Mouse (Mus musculus) CH12.LX (cell line): ENCODE data around the gene Pah. TPM values are rescaled to one million over a fixed set of nuclear protein-coding genes. Genes with fewer than 3 reads are reported as not detected.

Experiments used
- DNase-seq: peaks from one replicate; pipeline ENCODE4 v3.0.0-alpha.2; 2013; ENCODE audit errors: extremely low read depth
- H3K27ac ChIP-seq: 2 replicates; pipeline ENCODE4 v1.5.1; 2012; ENCODE audit warnings: low read depth, mild to moderate bottlenecking, control low read depth, moderate library complexity; ENCODE audit not compliant: insufficient read depth
- H3K27me3 ChIP-seq: replicated peaks from 2 replicates; pipeline ENCODE3; 2012; ENCODE audit warnings: inconsistent platforms
- H3K36me3 ChIP-seq, 2 experiments: replicated peaks in 1 of 2; 2 replicates each; pipeline versions ENCODE3 to v1.6.1; 2012; ENCODE audit warnings: inconsistent platforms in 1 of 2, low read length in 1 of 2, mild to moderate bottlenecking in 1 of 2, mixed read lengths in 1 of 2, moderate library complexity in 1 of 2; ENCODE audit not compliant: control insufficient read depth in 1 of 2, insufficient read depth in 1 of 2
- H3K4me1 ChIP-seq, 2 experiments: 2 replicates each; pipeline ENCODE4 v1.6.1; 2012; ENCODE audit warnings: inconsistent platforms in 1 of 2, moderate library complexity in 1 of 2; ENCODE audit not compliant: insufficient read depth in 2 of 2, control insufficient read depth in 1 of 2
- H3K4me2 ChIP-seq: 2 replicates; pipeline ENCODE4 v1.6.1; 2012; ENCODE audit warnings: low read depth, mild to moderate bottlenecking, control low read depth; ENCODE audit not compliant: poor library complexity, insufficient read depth, severe bottlenecking
- H3K4me3 ChIP-seq, 3 experiments: fragments of 150-350 bp in 1 of 3; sonication (generic) in 1 of 3; replicated peaks in 1 of 3; 2 replicates each; pipeline versions ENCODE3 to v1.5.1; 2011 to 2012; ENCODE audit warnings: low read depth in 2 of 3, low read length in 2 of 3, mild to moderate bottlenecking in 2 of 3, moderate library complexity in 2 of 3, control low read depth in 1 of 3, improper control_type of control experiment in 1 of 3, inconsistent platforms in 1 of 3, mixed read lengths in 1 of 3; ENCODE audit not compliant: poor library complexity in 1 of 3
- H3K79me2 ChIP-seq: replicated peaks from 2 replicates; pipeline ENCODE4 v1.6.1; 2012; ENCODE audit warnings: mild to moderate bottlenecking, moderate library complexity; ENCODE audit not compliant: control insufficient read depth, poor library complexity, insufficient read depth, severe bottlenecking; ENCODE audit errors: extremely low read depth
- H3K9ac ChIP-seq: 2 replicates; pipeline ENCODE4 v1.6.1; 2012; ENCODE audit warnings: low read depth, mild to moderate bottlenecking, control low read depth, moderate library complexity; ENCODE audit not compliant: insufficient read depth
- H3K9me3 ChIP-seq: replicated peaks from 2 replicates; pipeline ENCODE3; 2012; ENCODE audit warnings: low read length, inconsistent platforms, mixed read lengths
- EP300 ChIP-seq: IDR thresholded peaks from 2 replicates; pipeline ENCODE4 v1.6.1; 2011; ENCODE audit warnings: low read length, improper control_type of control experiment
- ETS1 ChIP-seq: conservative IDR thresholded peaks from 2 replicates; pipeline ENCODE4 v1.6.1; 2012; ENCODE audit warnings: low read depth, mild to moderate bottlenecking, inconsistent platforms, low read length, improper control_type of control experiment, moderate library complexity
- HCFC1 ChIP-seq: IDR thresholded peaks from 2 replicates; pipeline ENCODE4 v1.6.1; 2012; ENCODE audit warnings: low read depth, mild to moderate bottlenecking, inconsistent platforms, low read length, improper control_type of control experiment
- IRF4 ChIP-seq: IDR thresholded peaks from 2 replicates; pipeline ENCODE4 v1.6.1; 2014; ENCODE audit warnings: low read depth, mild to moderate bottlenecking, inconsistent platforms, low read length, improper control_type of control experiment
- MAX ChIP-seq: IDR thresholded peaks from 2 replicates; pipeline ENCODE4 v1.6.1; 2011; ENCODE audit warnings: low read length, improper control_type of control experiment
- MAZ ChIP-seq: IDR thresholded peaks from 2 replicates; pipeline ENCODE4 v1.6.1; 2012; ENCODE audit warnings: low read depth, mild to moderate bottlenecking, inconsistent platforms, low read length, improper control_type of control experiment, moderate library complexity
- MYC ChIP-seq: IDR thresholded peaks from 2 replicates; pipeline ENCODE4 v1.6.1; 2011; ENCODE audit warnings: low read depth, mild to moderate bottlenecking, improper control_type of control experiment, low read length
- NELFE ChIP-seq: IDR thresholded peaks from 2 replicates; pipeline ENCODE4 v1.6.1; 2011; ENCODE audit warnings: low read depth, low read length, improper control_type of control experiment
- NRF1 ChIP-seq: IDR thresholded peaks from 2 replicates; pipeline ENCODE4 v1.6.1; 2014; ENCODE audit warnings: low read depth, mild to moderate bottlenecking, inconsistent platforms, low read length, improper control_type of control experiment, moderate library complexity
- POLR2A ChIP-seq: IDR thresholded peaks from 2 replicates; pipeline ENCODE4 v1.6.1; 2011; ENCODE audit warnings: low read depth, mild to moderate bottlenecking, improper control_type of control experiment, low read length
- RCOR1 ChIP-seq: conservative IDR thresholded peaks from 2 replicates; pipeline ENCODE4 v1.6.1; 2012; ENCODE audit warnings: low read depth, mild to moderate bottlenecking, inconsistent platforms, low read length, improper control_type of control experiment
- SIN3A ChIP-seq: IDR thresholded peaks from 2 replicates; pipeline ENCODE4 v1.6.1; 2012; ENCODE audit warnings: low read length, improper control_type of control experiment, inconsistent platforms
- SMC3 ChIP-seq: IDR thresholded peaks from 2 replicates; pipeline ENCODE4 v1.6.1; 2011; ENCODE audit warnings: low read depth, low read length, improper control_type of control experiment
- TCF12 ChIP-seq: IDR thresholded peaks from 2 replicates; pipeline ENCODE4 v1.6.1; 2014; ENCODE audit warnings: low read depth, mild to moderate bottlenecking, inconsistent platforms, low read length, improper control_type of control experiment
- USF2 ChIP-seq: conservative IDR thresholded peaks from 2 replicates; pipeline ENCODE4 v1.6.1; 2011; ENCODE audit warnings: low read depth, low read length, improper control_type of control experiment
- dilution Hi-C: fragments of 300-500 bp; cut with MboI; formaldehyde crosslinking; loops from 2 replicates; pipeline ENCODE4 v1.14.3; 2020; ENCODE audit warnings: low sequenced_read_pairs; ENCODE audit not compliant: extremely low pct_unique_long_range_greater_than_20kb, extremely low pct_ligation_motif_present
- in situ Hi-C: fragments of 300-500 bp; cut with MboI; formaldehyde crosslinking; loops from 3 replicates; pipeline ENCODE4 v1.14.3; 2019; ENCODE audit warnings: low sequenced_read_pairs, low pct_ligation_motif_present, low pct_unique_long_range_greater_than_20kb, mixed read lengths
- polyA plus RNA-seq: library from polyadenylated mRNA; unstranded; fragments of >175 nt; gene quantifications from 2 replicates; pipeline ENCODE4 v1.2.1, GENCODE M21; 2012; ENCODE audit warnings: low read depth; ENCODE audit not compliant: insufficient read length
- total RNA-seq, 2 experiments: library from RNA; depleted of rRNA; stranded (reverse); fragments of 300-350 nt in 1 of 2; fragments of >200 nt in 1 of 2; gene quantifications; 2 replicates each; pipeline ENCODE4 v1.2.3; 2012 to 2014

The Pah gene
- total and polyA plus RNA-seq, 3 experiments: not detected

DNA sequence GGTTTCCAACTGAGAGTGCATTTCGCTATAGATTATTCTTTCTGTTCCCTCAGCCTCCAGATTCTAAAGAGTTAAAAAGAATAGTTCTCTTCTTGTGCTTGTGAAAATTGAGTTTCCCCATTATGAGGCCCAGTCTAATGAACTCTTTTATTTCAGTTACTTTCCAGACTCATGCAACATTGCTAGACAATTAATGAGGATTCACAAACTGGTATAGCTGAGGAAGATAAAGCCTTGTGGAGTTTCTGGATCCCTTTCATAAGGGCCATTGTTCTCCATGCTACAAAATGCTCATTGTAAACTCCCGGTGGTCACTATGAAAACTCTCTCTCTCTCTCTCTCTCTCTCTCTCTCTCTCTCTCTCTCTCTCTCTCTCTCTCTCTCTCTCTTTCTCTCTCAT is 46.6 kb upstream of the Pah start:
- TF ChIP-seq IRF4 (no peak), SIN3A (no peak), ETS1 (no peak), RCOR1 (no peak), EP300 (no peak), USF2 (no peak), MYC (no peak), NRF1 (no peak), MAZ (no peak), NELFE (no peak), SMC3 (no peak), MAX (no peak), POLR2A (no peak)
- TF ChIP-seq, all 38 proteins: peak for 0
- dilution Hi-C loops (no loop called here), in situ Hi-C loops (no loop called here)
- no peak overlapping the region for H3K4me2 ChIP-seq
- H3K9ac ChIP-seq: no peak overlapping the region
- H3K27me3 ChIP-seq: no peaks in the 10 kb centered on the region
- H3K79me2 ChIP-seq: no peaks in the 10 kb centered on the region
- no peak overlapping the region for H3K27ac ChIP-seq
- DNase-seq: no peak
- H3K4me1 ChIP-seq: no peaks in the 10 kb centered on the region
- H3K36me3 ChIP-seq: no peaks in the 10 kb centered on the region
- no peaks in the 10 kb centered on the region for H3K9me3 ChIP-seq
- H3K4me3 ChIP-seq: no peak overlapping the region

GRCm38 (mm10) chr10:87477895-87478294 is 43.7 kb upstream of the Pah start:
- DNase-seq: no peak
- TF ChIP-seq ETS1 (no peak), POLR2A (no peak), USF2 (no peak), TCF12 (no peak), HCFC1 (no peak)
- in situ Hi-C loops: no loop called here
- Histone ChIP-seq H3K4me1 (no peaks in the 10 kb centered on the region), H3K27ac (no peak overlapping the region), H3K79me2 (no peaks in the 10 kb centered on the region), H3K4me3 (no peak overlapping the region), H3K36me3 (no peaks in the 10 kb centered on the region), H3K9me3 (no peaks in the 10 kb centered on the region), H3K27me3 (no peaks in the 10 kb centered on the region), H3K9ac (no peak overlapping the region), H3K4me2 (no peak overlapping the region)
- dilution Hi-C loops: no loop called here
